Mouse (Mus musculus) limb, embryonic 14.5 days (tissue): ENCODE measurements around the gene Rab25. TPM values are rescaled to one million over a fixed set of nuclear protein-coding genes. Genes with fewer than 3 reads are reported as not detected.

Source experiments
- ATAC-seq: fragments of 200-750 bp; cut with Nextera tagmentation; 2 replicates; pipeline ENCODE4 v1.8.0; 2017; ENCODE audit warnings: low read depth, moderate number of reproducible peaks, moderate TSS enrichment; ENCODE audit not compliant: low FRiP score
- DNase-seq: peaks from one replicate; pipeline ENCODE4 v3.0.0-alpha.2; 2015; ENCODE audit warnings: low spot score
- H3K27ac ChIP-seq: fragments of 300-500 bp; sonication (generic); replicated peaks from 2 replicates; pipeline ENCODE4 v1.5.1; 2014; ENCODE audit warnings: low read depth, mild to moderate bottlenecking, low read length, moderate library complexity, mixed read lengths
- H3K27me3 ChIP-seq: fragments of 300-500 bp; sonication (generic); 2 replicates; pipeline ENCODE4 v1.6.1; 2014; ENCODE audit warnings: low read length, mixed read lengths; ENCODE audit not compliant: control insufficient read depth, insufficient read depth
- H3K36me3 ChIP-seq: fragments of 300-500 bp; sonication (generic); 2 replicates; pipeline ENCODE4 v1.6.1; 2014; ENCODE audit warnings: mild to moderate bottlenecking, low read length, moderate library complexity, mixed read lengths; ENCODE audit not compliant: control insufficient read depth, insufficient read depth
- H3K4me1 ChIP-seq: fragments of 300-500 bp; sonication (generic); 2 replicates; pipeline ENCODE4 v1.6.1; 2014; ENCODE audit warnings: antibody characterized with exemption, low read length, mixed read lengths; ENCODE audit not compliant: control insufficient read depth, insufficient read depth
- H3K4me2 ChIP-seq: fragments of 300-500 bp; sonication (generic); replicated peaks from 2 replicates; pipeline ENCODE4 v1.6.1; 2014; ENCODE audit warnings: low read depth, mild to moderate bottlenecking, low read length, moderate library complexity; ENCODE audit not compliant: severe bottlenecking
- H3K4me3 ChIP-seq: fragments of 300-500 bp; sonication (generic); replicated peaks from 2 replicates; pipeline ENCODE4 v1.5.1; 2014; ENCODE audit warnings: low read length
- H3K9ac ChIP-seq: fragments of 300-500 bp; sonication (generic); 2 replicates; pipeline ENCODE4 v1.6.1; 2014; ENCODE audit warnings: mild to moderate bottlenecking, low read depth, low read length, moderate library complexity; ENCODE audit not compliant: severe bottlenecking
- H3K9me3 ChIP-seq: fragments of 300-500 bp; sonication (generic); 2 replicates; pipeline ENCODE4 v1.6.1; 2016; ENCODE audit warnings: low read length; ENCODE audit not compliant: control insufficient read depth
- POLR2A ChIP-seq: fragments of 200-500 bp; IDR thresholded peaks from 2 replicates; pipeline ENCODE4 v1.8.0; 2012; ENCODE audit warnings: inconsistent platforms, mild to moderate bottlenecking, moderate library complexity, borderline replicate concordance; ENCODE audit not compliant: insufficient read depth, insufficient read length; ENCODE audit errors: extremely low read depth
- WGBS: fragments of 180-500 bp; shearing (Covaris S2); extraction: QIAGEN DNeasy Blood & Tissue Kit; methylation state at CpG from one replicate; pipeline ENCODE4 v1.1.7; 2014; 5-methylcytosine and 5-hydroxymethylcytosine counted together
- polyA plus RNA-seq, 2 experiments: library from polyadenylated mRNA; depleted of rRNA in 1 of 2; stranded (reverse) in 1 of 2; unstranded in 1 of 2; fragments of >200 nt; fragmentation: Nextera tagmentation in 1 of 2; extraction: Ambion mirVana in 1 of 2; gene quantifications; 2 replicates each; pipeline versions ENCODE4 v1.2.1 to v1.2.3; 2012 to 2014

Rab25 gene
- polyA plus RNA-seq, 2 experiments = 35.0 to 70.4 TPM

DNA sequence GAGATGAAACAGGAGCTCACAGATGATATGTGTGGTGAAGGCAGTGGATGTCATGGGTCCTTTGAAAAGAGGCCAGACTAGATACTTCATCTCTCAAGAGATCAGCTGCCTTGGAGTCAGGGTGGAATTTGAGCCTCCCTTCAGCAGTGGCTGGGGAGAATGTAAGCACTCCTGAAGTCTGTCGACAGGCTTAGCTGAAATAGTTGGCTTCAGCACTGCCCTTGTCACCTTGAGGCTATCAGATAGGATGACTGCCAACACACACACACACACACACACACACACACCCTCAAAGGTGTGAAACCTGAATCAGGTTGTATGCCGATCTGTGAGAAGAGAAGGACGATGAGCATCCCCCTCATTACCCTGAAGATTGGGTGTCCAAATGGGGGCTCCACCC, 42.9 kb upstream of the Rab25 start:
- no peak for TF ChIP-seq POLR2A
- WGBS = 50% methylated on average over 3 of the region's 3 CpGs
- Histone ChIP-seq H3K27me3 (no peaks in the 10 kb centered on the region), H3K9ac (no peak overlapping the region), H3K4me2 (no peak overlapping the region), H3K36me3 (peaks cover 29% of the 10 kb centered on the region), H3K4me1 (peaks cover 5% of the 10 kb centered on the region; the same call in 1 of the 2 replicates), H3K9me3 (no peaks in the 10 kb centered on the region), H3K4me3 (no peak overlapping the region), H3K27ac (no peak overlapping the region)
- DNase-seq = no peak
- ATAC-seq = no peak

- TF ChIP-seq POLR2A = no peak
- Histone ChIP-seq H3K4me2 (no peak overlapping the region), H3K27me3 (no peaks in the 10 kb centered on the region), H3K9me3 (no peaks in the 10 kb centered on the region), H3K27ac (0 out of 2 replicates have a peak overlapping the region, but pooled peaks have one; percentile 3), H3K4me1 (peaks cover 5% of the 10 kb centered on the region; the same call in 1 of the 2 replicates), H3K9ac (no peak overlapping the region), H3K4me3 (no peak overlapping the region), H3K36me3 (peaks cover 37% of the 10 kb centered on the region)
- ATAC-seq (no peak), DNase-seq (no peak)
- WGBS = 27% methylated on average over 5 of the region's 5 CpGs
These were observed 42.1 kb upstream of the Rab25 start for GRCm38 (mm10) chr3:88590246-88590645.

DNA sequence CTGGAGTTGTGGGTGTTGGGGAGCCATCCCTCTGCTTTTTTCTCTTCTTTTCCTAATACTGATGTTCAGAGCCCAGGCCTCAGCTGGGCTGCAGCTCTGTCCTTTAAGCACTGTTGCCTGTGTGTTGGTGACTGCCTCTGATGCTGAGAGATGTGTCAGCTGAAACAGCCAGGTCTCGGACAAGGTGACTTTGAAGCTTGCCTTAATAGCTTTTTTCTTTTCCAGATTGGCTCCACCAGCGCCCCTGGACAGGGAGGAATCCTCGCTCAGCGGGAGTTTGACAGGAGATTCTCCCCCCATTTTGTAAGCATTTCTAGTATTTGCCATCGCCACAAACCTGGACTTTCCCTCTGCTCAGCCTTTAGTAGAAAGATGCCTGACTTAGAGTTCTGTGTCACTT, 38.5 kb upstream of the Rab25 start:
- Histone ChIP-seq H3K9ac (no peak overlapping the region), H3K9me3 (no peaks in the 10 kb centered on the region), H3K36me3 (peaks cover 63% of the 10 kb centered on the region), H3K4me1 (no peaks in the 10 kb centered on the region), H3K27me3 (no peaks in the 10 kb centered on the region), H3K4me3 (no peak overlapping the region), H3K4me2 (no peak overlapping the region), H3K27ac (no peak overlapping the region)
- no peak for TF ChIP-seq POLR2A
- no peak for DNase-seq
- no peak for ATAC-seq
- WGBS = 89% methylated on average over 5 of the region's 5 CpGs

- no peak for ATAC-seq
- peaks cover 71% of the 10 kb centered on the region for H3K36me3 ChIP-seq
These were observed 37.7 kb upstream of the Rab25 start for GRCm38 (mm10) chr3:88585769-88586168.

GRCm38 (mm10) chr3:88579454-88580117, 31.5 kb upstream of the Rab25 start:
- H3K36me3 ChIP-seq = peaks cover 34% of the 10 kb centered on the region
- H3K4me3 ChIP-seq = peak overlapping the region; percentile 87
- H3K27me3 ChIP-seq = no peaks in the 10 kb centered on the region
- WGBS = 1% methylated on average over 33 of the region's 34 CpGs
- peaks cover 11% of the 10 kb centered on the region for H3K4me1 ChIP-seq
- H3K4me2 ChIP-seq = peak overlapping the region; percentile 68
- DNase-seq (peak; percentile 86), ATAC-seq (peak; percentile 84)
- no peak; the same call in 1 of the 2 replicates for TF ChIP-seq POLR2A
- H3K9me3 ChIP-seq = no peaks in the 10 kb centered on the region
- 0 out of 2 replicates have a peak overlapping the region, but pooled peaks have one; percentile 48 for H3K27ac ChIP-seq
- H3K9ac ChIP-seq = peak overlapping the region; percentile 82

More at GRCm38 (mm10) chr3:88585769-88586168, 37.7 kb upstream of the Rab25 start:
- no peak overlapping the region for H3K27ac ChIP-seq
- H3K27me3 ChIP-seq = no peaks in the 10 kb centered on the region
- no peak for TF ChIP-seq POLR2A
- no peak overlapping the region for H3K4me2 ChIP-seq
- no peak overlapping the region for H3K4me3 ChIP-seq
- no peaks in the 10 kb centered on the region for H3K9me3 ChIP-seq
- WGBS = 96% methylated on average over 6 of the region's 6 CpGs
- H3K9ac ChIP-seq = no peak overlapping the region
- H3K4me1 ChIP-seq = peaks cover 1% of the 10 kb centered on the region; the same call in 1 of the 2 replicates
- DNase-seq = no peak
